Mouse (Mus musculus) G1E (cell line): ENCODE measurements at regions not wholly inside any gene's neighbourhood (a gene's known extent, or its start where the extent isn't known, plus 50 kb on each side); places are given as distances from the start of the nearest gene placed in this dataset.

Experiments used
- ATAC-seq: 2 replicates; pipeline ENCODE4 v1.8.0; 2016; ENCODE audit warnings: mild to moderate bottlenecking; ENCODE audit not compliant: insufficient number of reproducible peaks, poor library complexity, low FRiP score, severe bottlenecking; ENCODE audit errors: extremely low read depth
- DNase-seq: peaks from one replicate; pipeline ENCODE4 v3.0.0; 2012; ENCODE audit warnings: low spot score
- H3K27me3 ChIP-seq: 2 replicates; pipeline ENCODE4 v1.6.1; 2012; ENCODE audit warnings: mild to moderate bottlenecking, low read length, inconsistent platforms; ENCODE audit not compliant: insufficient read depth
- H3K36me3 ChIP-seq: replicated peaks from 2 replicates; pipeline ENCODE3; 2012; ENCODE audit warnings: mild to moderate bottlenecking, inconsistent platforms
- H3K4me1 ChIP-seq: 2 replicates; pipeline ENCODE4 v1.6.1; 2012; ENCODE audit warnings: low read depth, low read length, inconsistent platforms, mixed read lengths; ENCODE audit not compliant: insufficient read depth
- H3K4me3 ChIP-seq: 2 replicates; pipeline ENCODE4 v1.5.1; 2012; ENCODE audit warnings: low read depth, mild to moderate bottlenecking, inconsistent platforms, low read length, moderate library complexity, mixed read lengths
- H3K9me3 ChIP-seq: replicated peaks from 2 replicates; pipeline ENCODE4 v1.6.1; 2012; ENCODE audit warnings: inconsistent platforms
- CTCF ChIP-seq: IDR thresholded peaks from 2 replicates; pipeline ENCODE4 v1.5.1; 2012; ENCODE audit warnings: low read depth, low read length, inconsistent platforms, mixed read lengths
- GATA1 ChIP-seq: IDR thresholded peaks from 2 replicates; pipeline ENCODE4 v1.6.1; 2012; ENCODE audit warnings: borderline replicate concordance, low read length, inconsistent platforms, mixed read lengths
- GATA2 ChIP-seq: IDR thresholded peaks from 2 replicates; pipeline ENCODE4 v1.6.1; 2012; ENCODE audit warnings: low read depth, low read length, inconsistent platforms, borderline replicate concordance
- POLR2AphosphoS5 ChIP-seq: IDR thresholded peaks from 2 replicates; pipeline ENCODE4 v1.6.1; 2012; ENCODE audit warnings: low read depth, low read length, inconsistent platforms; ENCODE audit not compliant: insufficient replicate concordance
- TAL1 ChIP-seq: conservative IDR thresholded peaks from 2 replicates; pipeline ENCODE4 v1.6.1; 2012; ENCODE audit warnings: low read depth, low read length, inconsistent platforms, mixed read lengths

DNA sequence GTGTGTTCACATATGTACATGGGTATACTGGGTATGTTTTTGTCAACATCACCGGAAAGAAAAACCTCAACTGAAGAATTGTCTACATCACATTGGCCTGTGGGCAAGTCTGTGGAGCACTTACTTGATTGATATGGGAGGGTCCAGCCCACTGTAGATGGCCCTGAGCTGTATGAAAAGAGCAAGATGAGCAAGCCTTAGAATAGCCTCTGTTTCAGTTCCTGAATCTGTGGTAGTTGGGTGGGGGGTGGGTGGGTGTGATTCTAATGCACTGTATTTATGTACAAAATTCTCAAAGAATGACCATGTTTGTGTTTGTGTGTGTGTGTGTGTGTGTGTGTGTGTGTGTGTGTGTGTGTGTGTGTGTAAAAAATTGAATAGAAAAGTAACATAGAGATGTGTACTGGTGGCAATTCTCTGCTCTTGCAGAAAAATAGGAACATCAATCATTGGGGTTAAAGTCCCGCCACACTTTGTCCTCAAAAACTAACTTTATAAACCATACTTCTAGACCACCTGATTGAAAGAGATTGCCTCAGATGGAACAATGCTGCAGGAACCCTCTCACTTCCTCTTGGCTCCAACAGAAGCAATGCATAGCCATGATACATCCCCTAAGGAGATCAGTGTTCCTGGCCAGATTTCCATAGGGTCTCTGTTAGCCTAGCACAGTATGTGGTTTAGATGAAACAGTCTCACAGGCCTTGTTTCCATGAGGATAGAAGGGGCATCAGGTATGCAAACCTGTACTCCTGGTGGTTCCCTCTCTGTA lies 484.3 kb upstream of the Gcfc2 start:
- no peaks in the 10 kb centered on the region for H3K4me1 ChIP-seq
- no peak for TF ChIP-seq POLR2AphosphoS5
- no peak for TF ChIP-seq CTCF
- no peak for TF ChIP-seq GATA2
- TF ChIP-seq TAL1: no peak
- no peak for TF ChIP-seq GATA1
- no peak for ATAC-seq

DNA sequence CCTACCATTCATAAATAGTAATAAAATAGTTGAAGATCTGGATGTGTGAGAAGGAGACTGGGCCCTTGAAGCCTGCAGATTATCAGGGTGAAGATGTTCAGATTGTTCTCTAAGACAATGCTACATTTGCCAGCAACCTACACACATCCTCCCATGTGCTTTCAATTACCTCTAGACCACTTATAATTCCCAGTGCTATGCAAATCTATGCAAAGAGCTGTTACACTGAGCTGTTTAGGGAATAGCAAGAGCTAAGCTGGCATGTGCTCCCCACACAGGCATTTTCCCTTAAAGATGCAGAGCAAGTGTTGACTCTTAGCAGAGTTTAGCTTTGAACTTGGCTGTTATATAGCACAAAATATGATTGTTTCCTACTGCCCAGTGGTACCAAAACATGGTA lies 482.1 kb upstream of the Gcfc2 start:
- no peak for DNase-seq
- TF ChIP-seq GATA2: no peak
- no peak for TF ChIP-seq POLR2AphosphoS5
- no peak for TF ChIP-seq GATA1
- TF ChIP-seq TAL1: no peak
- peaks cover 2% of the 10 kb centered on the region; the same call in 1 of the 2 replicates for H3K9me3 ChIP-seq
- ATAC-seq: no peak
- no peaks in the 10 kb centered on the region for H3K27me3 ChIP-seq
- no peaks in the 10 kb centered on the region for H3K36me3 ChIP-seq
- no peaks in the 10 kb centered on the region for H3K4me1 ChIP-seq
- H3K4me3 ChIP-seq: no peak overlapping the region

More for the DNA sequence above, 484.3 kb upstream of the Gcfc2 start:
- DNase-seq: no peak
- Histone ChIP-seq H3K27me3 (no peaks in the 10 kb centered on the region), H3K36me3 (no peaks in the 10 kb centered on the region), H3K4me3 (no peak overlapping the region), H3K9me3 (peaks cover 4% of the 10 kb centered on the region)

DNA sequence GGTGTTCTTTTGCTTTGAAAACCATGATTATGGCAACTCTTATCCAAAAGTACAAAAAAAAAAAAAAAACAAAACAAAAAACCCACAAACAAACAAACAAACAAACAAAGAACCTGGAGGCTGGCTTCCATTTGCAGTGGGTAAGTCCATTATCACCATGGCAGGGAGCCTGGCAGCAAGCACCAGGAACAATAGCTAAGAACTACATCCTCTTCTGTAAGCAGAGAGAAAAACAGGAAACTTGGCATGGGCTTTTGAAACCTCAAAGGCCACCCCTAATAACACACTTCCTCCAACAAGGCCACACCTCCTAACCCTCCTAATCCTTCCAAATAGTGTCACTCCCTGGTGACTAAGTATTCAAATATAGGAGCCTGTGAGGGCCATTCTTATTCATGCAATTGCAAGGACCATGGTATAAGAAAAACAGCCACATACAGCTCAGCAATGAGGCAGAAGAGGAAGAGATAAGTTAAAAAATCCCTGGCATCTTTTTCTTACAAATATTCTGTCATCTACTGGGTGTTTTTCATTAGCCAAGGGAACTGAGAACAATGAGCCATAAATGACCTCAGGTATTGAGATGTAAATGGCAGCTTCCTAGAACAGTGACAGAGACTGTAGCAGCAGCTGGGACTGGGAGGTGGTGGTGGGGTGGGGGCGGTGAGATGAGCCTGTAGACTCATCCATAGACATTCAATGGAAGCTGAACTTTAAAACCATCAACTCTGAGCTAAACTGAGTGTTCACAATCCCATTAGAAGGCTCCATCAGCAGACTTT lies 477.3 kb upstream of the Gcfc2 start:
- no peak overlapping the region for H3K4me3 ChIP-seq
- no peak for ATAC-seq
- DNase-seq: no peak
- H3K4me1 ChIP-seq: no peaks in the 10 kb centered on the region
- TF ChIP-seq GATA1 (no peak), TAL1 (no peak)
- no peaks in the 10 kb centered on the region; the same call in 1 of the 2 replicates for H3K9me3 ChIP-seq
- H3K36me3 ChIP-seq: no peaks in the 10 kb centered on the region
- H3K27me3 ChIP-seq: no peaks in the 10 kb centered on the region

DNA sequence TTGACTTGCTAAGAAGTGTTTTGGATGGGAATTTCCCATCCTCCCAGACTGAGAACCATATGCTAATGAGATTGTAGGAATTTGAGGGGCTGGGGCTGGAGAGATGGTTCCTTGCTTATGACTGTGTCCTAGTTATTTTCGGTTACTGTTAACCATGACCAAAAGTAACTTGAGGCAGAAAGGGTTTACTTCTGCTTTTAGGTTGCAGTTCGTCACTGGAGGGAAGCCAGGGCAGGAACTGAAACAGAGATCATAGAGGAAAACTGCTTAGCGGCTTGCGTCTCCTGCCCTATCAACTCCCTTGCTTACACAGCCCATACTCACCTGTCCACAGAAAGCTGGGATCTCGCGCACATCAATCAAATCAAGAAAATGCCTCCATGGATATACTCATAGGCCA lies 475.8 kb upstream of the Gcfc2 start:
- DNase-seq: no peak
- Histone ChIP-seq H3K4me1 (no peaks in the 10 kb centered on the region), H3K9me3 (peaks cover 2% of the 10 kb centered on the region; the same call in 1 of the 2 replicates), H3K27me3 (no peaks in the 10 kb centered on the region), H3K4me3 (no peak overlapping the region), H3K36me3 (no peaks in the 10 kb centered on the region)
- ATAC-seq: no peak
- TF ChIP-seq POLR2AphosphoS5 (no peak), GATA1 (no peak), GATA2 (no peak), TAL1 (no peak), CTCF (no peak)

DNA sequence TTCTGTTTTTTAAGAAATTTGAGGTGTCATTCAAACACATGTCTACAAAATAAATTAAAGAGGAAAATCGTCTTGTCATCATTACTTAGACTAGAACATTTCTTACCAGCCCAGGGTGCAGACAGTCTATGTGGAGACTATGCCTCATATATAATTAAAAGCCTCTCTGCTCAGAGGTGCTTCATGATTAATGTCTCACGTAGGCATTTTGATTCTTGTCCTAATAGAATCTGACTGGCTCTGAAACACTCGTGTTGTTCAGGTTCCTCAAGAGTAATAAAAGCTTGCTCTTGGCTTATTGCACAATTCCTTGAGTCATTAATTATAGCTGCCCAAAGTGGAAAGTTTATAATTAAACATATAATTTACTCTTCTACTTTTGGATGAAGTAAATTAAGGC lies 475.1 kb upstream of the Gcfc2 start:
- H3K4me3 ChIP-seq: no peak overlapping the region
- no peaks in the 10 kb centered on the region for H3K36me3 ChIP-seq
- ATAC-seq: no peak
- no peaks in the 10 kb centered on the region for H3K4me1 ChIP-seq
- DNase-seq: no peak
- no peaks in the 10 kb centered on the region for H3K27me3 ChIP-seq
- H3K9me3 ChIP-seq: peaks cover 4% of the 10 kb centered on the region; the same call in 1 of the 2 replicates
- TF ChIP-seq TAL1 (no peak), GATA2 (no peak), POLR2AphosphoS5 (no peak), CTCF (no peak), GATA1 (no peak)

DNA sequence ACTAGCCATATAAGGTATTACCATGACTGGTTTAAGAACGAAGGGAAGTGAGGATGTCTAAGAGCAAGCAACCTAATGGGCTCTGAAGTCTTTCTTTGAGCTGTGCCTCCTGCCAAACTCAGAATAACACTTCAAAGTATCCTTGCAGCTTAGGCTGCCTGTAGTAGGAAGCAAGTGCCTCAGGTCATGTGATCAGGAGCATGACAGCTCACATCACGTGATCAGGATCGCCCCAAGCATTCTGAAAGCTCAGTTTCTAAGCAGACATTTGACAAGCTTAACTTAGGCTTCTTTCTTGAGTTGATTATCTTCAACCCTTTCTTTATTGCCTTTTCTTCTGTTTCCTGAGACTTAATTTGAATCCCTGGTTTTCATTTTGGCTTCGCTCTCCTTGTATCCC lies 462.4 kb upstream of the Gcfc2 start:
- no peaks in the 10 kb centered on the region for H3K36me3 ChIP-seq
- ATAC-seq (no peak), DNase-seq (no peak)
- no peak overlapping the region for H3K4me3 ChIP-seq
- TF ChIP-seq GATA1: no peak
- TF ChIP-seq TAL1: no peak
- TF ChIP-seq POLR2AphosphoS5: no peak
- no peak for TF ChIP-seq GATA2
- no peak for TF ChIP-seq CTCF
- peaks cover 3% of the 10 kb centered on the region for H3K9me3 ChIP-seq
- H3K4me1 ChIP-seq: no peaks in the 10 kb centered on the region
- no peaks in the 10 kb centered on the region for H3K27me3 ChIP-seq
